Mouse (Mus musculus) thymus, postnatal 14 days (tissue): ENCODE data around the gene Tcap.
"Not testable (repeated sequence)": the region's sequence is repeated elsewhere in the genome, so short reads cannot be mapped to it uniquely, and the experiment has no call there.

Experiments
- DNase-seq: peaks from one replicate; pipeline ENCODE4 v3.0.0; 2021

The Tcap gene

DNA sequence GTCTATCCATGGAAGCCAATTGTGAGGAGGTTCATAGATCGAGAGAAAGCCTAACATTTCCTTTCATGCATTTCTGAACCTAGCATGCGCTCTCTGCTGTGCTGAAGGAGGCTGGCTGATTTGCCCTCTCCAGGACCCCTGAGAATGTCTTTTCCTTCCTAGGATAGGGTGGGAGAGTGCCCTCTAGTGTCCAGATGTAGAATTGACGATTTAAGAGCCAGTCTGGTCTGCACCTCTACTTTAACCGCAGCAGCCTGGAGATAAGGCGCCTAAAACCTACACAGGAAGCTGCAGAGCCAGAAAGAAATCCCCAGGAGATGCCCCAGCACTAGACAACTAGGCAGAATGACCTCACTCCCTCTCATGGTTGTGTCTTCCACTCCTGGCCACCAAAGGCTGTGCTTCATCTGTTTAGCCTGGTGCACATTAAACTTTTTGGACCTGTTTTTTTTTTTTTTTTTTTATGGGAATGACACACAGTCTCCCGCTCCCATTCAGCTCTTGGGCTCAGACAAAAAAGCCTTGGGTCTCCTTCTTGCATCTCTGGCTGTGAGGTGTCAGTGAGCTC, 27.8 kb upstream of the Tcap start:
- DNase-seq = peak; percentile 79

DNA sequence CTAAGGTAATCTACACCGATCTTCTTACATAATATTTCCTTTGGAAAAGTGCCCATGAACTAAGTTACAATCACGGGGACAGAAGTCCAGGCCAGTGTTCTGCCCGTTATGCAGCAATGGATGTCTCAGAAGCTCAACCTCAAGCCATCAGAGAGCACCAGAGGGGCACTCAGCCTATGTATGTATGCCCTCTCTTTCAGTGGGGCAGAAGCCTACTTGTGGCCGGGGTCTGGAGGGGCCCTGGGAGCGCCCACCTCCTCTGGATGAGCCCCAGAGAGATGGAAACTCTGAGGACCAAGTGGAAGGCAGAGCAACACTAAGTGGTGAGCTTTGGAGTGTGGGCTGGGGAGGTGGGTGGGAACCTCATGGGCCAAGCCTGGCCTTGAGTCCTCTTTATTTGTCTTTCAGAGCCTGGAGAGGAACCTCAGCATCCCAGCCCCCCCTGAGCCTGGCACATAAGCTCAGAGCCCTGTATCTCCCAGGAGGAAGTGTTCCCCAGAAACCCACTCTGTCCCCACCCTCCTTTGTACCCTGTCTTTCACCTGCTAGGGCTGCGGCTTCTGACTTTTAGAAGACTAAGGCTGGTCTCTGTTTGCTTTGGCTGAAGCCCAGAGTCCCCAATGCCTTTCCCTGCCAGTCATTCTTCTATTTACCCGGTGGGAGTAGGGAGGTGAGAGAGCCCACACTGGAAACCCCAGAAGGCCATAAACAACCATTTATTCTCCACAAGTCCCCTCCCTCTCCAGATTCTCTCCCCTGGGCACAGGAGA, 26.8 kb upstream of the Tcap start:
- no peak for DNase-seq

DNA sequence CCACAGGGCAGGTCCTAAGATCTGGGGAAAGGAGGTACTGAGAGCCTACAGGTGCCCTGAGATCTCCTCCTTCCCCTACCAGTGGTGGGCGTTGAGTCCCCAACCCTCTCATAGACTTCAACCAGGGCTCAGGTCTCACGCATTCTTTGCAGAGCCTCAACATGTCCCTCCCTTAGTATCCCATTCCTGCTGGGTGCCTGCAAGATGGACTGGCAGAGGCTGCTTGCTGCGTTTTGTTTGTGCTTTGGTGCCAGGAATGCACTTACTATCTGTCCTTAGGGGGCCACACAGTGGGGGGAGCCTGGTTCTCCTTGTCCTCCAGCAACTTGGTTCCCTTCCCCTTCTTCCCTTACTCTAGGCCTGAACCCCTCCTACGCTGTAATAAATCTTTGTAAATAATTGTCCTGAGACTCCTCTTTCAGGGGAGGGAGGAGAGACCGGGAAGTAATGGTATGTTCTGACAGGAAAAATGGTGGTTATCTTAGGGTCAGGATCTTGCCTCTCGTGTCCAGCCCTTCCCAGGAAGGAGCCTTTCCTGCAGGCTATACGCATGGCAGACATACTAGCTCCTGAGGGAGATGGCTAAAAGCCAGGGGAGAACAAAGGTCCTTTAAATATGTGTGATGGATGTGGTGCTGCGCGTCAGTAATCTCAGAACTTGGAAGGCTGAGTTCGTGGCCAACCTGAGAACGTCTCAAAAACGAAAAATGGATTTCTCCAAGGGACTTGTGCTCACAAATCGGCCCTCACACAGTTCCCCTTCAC, 26.0 kb upstream of the Tcap start:
- DNase-seq = no peak

DNA sequence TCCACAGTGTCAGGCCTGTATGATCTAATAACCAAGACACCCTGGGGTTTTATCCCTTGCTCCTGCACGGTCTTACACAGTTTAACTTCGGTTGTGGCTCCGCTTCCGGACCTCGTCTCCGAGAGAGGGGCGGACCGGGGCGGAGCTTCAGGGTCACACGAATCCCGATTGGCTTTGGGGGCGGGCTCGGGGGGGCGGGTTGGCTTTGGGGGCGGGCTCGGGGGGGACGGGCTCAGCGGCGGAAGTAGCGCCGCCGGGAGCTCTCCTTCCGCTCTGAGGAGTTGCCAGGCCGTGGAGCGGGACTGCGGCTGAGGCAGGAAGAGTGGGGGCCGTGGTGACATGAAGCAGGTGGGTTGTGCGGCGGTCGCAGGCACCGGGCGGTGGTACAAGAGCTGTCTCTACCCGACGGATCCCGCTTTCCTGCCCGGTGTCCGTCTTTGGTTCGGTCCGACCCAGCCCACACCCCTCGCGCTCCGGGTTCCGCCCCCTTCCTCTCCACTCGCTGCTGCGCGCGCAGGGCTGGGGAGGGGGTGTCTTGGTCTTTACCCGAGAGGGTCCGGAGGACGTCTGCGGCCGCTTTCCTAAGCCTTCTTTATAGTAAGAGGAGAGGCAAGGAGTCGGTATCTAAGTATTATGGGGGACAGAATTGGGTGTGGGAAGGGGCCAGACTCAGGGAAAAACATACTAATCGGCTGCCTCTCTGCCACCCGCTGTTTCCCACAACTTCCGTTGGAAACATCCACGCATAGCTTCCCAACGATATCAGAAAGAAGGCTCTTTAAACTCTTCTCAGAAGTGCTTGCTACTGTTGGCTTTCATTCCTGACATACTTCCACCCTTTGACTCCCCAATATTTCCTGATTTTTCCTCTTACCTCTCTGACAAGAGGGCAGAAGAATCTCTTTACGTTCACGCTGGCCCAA, 25.2 kb upstream of the Tcap start, which contains the start of gene Stard3:
Gene Stard3, plus strand, starts transcription at position 208 of the 923 bp plus-strand sequence.
- DNase-seq = peak; percentile 96

DNA sequence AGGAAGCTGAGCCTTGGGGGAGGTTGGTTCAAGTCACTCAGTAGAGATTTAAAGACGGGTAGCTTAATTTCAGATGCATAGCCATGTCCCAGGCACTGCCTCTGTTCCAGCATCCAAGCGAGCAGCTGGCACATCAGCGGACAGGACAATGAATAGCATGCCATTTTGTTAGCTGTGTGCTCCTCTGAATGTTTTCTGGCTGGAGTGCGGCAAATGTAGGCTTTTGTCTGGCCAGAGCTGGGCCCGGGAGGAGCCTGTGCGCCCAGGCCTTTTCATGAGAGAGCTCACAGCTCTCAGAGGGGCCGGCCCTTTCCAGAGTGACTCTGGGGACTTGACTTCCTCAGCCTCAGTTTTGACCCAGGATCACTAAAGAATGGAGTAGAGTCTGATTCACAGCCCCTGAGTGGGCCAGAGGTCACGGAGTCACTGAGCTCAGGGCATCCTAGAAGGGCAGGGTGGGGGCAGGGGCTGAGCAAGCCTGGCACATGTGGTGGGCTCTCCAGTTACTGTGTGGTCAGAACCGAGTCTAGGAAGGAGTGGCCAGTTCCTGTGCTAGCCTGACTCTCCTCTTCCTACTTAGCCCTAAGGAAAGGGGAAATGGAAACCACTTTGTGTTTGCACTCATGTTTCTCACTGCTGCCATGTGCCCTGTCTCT, 22.6 kb upstream of the Tcap start:
- DNase-seq = no peak

DNA sequence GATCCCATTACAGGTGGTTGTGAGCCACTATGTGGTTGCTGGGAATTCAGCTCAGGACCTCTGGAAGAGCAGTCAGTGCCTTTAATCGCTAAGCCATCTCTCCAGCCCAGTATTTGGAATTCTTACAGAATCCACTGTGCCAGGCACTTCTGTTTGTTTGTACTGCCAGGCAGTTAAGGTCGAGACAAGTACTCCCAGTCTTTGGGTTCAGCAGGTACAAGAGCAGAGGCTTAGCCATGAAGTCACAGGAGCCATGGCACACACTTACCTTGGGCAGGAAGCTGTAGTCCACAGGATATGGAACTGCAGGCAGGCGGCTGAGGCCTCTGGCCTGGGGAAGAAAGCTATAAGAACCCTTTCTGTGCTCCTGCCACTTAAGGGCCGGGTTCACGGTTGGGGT, 19.8 kb upstream of the Tcap start:
- no peak for DNase-seq

DNA sequence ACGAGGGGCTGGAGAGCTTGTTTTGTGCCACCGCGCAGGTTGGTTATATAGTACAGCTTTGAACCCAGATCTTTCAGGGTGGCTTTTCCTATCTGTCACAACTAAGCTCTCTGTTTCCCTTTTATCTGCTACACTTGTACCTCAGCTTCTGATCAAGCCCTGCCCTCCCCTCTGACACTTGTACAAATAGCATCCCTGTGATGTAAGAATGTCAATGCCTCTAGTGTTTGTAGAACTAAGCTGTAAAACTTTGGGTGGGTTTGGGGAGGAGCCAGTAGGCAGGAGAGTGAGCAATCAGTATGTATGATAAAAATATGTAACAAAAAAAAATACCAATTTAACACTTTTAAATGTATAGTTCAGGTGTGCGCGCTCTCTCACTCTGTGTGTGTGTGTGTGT, 19.2 kb upstream of the Tcap start:
- no peak for DNase-seq

DNA sequence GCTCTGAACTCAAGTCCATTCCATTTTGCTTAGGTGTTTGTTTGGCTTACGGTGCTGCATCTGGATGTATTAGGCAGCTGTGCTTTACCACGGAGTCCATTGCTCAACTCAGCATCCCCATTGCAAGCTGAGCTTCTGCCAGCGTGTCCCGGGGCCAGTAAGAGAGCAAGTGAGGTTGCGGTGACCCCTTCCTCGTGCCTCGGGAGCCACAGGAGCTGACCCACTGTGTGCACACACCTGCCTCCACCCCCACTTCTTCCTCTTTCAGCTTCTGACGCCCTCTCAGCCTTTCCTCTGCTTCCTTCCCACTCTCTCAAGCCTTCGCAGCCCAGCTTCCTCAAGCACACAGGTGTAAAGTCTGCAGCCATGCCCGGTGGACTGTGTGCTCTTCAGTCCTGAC, 17.3 kb upstream of the Tcap start:
- peak; percentile 48 for DNase-seq

DNA sequence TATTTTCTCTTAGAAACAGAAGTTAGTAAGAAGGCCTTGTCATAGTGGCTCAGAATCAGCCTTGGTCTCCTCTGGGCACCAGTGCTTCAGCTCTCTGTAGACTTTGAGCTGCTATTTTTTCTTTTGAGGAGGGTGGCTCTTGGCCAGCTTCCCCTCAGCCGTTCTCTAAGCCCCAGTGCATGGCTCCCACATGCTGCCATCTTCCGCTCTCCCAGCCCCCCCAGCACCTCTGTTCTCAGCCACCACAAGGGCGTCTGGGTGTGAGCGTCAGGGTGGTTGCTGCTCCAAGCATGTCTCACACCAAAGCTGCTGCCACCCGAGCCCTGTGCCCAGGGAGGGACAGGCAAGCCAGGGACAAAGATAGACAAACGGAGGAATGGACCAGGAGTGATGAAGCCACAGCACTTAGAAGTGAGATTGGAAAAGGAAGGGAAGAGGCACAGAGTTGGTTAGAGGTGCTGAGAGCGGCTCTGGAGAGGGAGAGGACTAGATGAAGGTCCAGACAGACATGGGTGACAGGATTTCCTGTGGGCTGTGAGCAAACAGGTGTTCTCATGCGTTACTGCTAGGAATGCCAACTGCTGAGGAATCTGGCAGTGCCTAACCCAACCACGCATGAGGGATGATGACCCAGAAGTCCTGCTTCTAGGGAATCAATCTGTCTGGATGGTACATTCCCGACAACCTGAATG, 16.3 kb upstream of the Tcap start:
- peak; percentile 76 for DNase-seq

DNA sequence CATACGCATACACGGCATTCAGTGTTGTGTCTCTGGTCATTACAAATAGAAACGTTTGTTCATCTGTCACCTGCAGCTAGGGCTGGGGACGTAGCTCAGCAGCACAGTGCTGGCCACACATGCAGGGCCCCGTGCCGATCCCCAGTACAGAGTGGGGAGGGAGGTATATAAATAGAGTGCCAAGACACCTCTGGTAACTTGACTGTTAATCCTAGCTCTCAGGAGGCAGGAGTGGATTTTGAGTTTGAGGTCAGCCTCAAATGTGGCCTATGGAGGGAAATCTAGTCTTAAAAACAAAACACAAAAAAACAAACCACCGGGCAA, 15.8 kb upstream of the Tcap start:
- no peak for DNase-seq

DNA sequence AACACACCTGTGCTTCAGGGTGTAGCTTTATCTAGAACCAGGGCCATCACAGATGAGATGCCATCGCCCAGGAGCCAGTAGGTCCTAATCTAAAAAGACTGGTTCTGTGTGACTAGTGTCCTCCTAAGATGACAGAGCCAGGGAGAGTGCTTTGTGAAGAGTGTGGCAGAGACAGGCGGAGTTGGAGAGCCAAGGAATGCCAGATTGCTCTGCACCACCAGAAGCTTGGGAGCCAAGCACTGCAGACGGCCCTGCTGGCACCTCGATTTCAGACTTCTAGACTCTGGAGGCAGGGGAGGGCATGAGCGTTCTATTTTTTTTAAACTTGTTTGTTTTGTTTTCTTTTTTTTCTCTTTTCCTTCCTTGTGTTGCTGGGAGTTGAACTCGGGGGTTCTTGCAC, 14.3 kb upstream of the Tcap start:
- DNase-seq = no peak

DNA sequence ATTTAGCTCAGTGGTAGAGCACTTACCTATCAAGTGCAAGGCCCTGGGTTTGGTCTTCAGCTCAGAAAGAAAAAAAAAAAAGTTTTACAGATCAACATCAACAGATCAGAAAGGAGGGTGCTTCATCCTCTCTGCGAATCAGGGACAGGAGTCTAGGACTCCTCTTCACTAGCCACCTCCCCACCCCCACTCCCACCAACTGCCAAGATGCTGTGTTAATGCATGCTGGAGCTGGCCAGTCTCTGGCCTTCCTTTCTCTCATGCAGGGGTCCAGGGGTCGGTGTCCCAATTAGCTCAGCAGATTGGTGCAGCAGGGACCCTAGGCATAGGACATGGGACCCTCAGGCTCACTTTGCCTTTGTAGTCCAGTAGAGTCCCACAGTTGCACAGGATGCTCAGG, 13.0 kb upstream of the Tcap start:
- no peak for DNase-seq

DNA sequence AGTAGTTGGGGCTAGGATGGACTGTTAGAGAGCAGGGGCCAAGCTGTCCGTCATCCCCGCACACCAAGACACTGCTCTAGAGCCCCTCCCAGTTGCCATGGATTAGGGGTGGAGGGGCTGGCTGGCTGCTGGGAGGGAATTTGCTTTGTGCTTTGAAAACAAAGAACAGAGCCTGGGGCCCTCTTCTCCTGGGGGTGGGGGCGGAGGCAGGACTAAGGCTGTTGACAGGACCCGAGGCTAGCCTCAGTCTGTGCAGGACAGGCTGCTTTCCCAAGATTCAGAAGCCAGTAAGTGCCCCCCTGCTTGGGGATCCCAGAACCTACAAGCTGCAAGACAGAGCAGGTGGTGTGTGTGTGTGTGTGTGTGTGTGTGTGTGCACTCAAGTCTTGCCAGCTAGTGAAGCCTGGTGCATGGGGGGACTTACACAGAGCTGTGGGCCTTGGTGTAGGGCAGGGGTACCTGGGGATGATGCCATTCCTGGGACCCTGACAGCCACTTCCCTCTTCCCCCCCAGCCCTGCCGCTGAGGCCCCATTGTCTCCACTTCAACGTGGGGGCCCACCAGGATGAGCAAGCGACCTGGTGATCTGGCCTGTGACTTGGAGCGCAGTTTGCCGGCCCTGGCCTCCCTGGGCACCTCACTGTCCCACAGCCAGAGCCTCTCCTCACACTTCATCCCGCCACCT, 11.9 kb upstream of the Tcap start:
- DNase-seq = no peak

DNA sequence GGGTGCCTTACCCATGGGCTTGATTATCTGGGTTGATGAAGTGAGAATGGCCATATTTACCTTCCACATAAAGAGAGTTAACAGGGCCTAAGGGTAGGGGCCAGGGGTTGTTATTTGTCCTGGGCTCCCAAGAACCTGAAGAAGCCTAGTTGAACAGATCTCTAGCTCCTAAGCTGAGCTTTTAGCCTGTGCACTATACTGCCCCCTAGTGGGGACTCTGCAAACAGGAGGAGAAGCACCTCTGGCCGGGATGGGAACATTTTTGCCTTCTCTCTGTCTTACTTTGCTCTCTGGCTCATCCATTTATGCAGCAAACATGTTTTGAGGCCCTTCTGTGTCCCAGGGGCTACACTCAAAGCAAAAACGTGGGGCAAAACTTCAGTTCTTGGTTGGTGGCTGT, 11.2 kb upstream of the Tcap start:
- peak; percentile 79 for DNase-seq

DNA sequence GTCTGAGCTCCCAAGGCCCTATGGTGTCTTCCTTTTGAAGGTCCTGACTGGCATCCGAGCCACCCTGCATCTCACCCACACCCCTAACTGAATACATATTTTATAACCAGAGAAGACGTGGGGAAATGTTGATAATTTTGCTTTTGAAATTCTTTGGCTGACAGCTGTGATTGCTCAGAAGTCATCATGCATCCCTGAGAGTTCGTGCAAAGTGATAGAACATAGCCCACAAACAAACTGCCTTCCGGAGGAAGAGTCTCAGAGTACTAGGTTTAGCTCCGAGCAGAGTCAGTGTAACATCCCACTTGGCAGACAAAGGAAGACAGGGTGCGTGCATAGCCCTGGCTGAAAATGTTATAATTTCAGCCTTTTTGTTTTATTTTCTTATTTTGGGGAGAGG, 10.4 kb upstream of the Tcap start:
- DNase-seq = no peak

DNA sequence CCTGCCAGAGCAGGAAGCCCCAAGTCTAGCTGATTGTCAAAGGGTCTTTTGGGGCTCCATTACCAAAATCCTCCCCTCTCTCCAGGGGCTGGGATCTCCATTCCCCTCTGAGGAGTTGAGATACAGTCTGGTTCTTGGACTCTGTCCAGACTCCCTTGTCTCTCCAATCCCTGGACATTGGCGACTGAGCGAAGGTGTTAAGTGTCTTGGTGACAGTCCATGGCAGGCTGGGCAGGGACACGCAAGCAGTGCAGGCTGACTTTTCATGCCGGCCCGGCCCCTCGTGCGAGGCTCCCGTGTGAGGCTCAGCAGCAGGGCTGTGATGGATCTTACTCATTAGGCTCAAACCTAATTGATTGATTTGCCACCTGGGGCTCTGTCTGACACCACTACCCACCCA, 9.3 kb upstream of the Tcap start:
- DNase-seq = no peak

DNA sequence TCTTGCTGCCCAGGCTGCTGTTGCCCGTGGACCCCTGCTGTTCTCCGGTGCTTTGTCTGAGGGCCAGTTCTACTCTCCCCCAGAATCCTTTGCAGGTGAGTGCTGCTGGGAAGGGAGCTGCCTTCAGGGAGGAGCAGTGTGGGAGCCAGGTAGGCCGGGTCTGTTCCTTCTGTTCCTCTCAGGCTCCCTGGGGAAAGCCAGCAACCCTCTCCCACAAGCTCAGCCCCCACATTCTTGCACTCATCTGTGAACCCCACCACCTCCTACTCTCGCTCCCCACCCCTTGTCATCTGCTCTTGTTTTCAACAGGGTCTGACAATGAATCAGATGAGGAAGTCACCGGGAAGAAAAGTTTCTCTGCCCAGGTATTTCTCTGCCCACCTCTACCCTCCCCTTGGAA, 6.9 kb upstream of the Tcap start:
- no peak for DNase-seq

DNA sequence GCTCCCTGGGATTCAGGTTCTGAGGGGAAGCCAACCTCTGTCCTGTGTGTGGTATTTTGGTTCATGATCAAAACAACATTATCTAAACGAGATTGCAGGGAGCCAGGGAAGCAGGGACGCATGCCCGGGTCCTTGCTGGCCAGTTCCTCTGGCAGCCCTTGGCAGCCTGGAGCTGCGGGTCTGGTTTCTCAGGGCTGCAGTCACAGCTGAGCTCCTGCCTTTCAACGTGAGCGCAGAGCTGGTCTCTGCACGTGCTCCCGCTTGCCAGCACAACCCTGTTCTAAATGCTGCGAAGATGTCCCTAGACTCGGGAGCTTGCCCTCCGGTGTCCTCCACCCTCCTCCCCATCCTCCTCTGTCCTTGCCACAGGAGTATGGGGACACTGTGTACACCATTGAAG, 5.8 kb upstream of the Tcap start:
- no peak for DNase-seq

DNA sequence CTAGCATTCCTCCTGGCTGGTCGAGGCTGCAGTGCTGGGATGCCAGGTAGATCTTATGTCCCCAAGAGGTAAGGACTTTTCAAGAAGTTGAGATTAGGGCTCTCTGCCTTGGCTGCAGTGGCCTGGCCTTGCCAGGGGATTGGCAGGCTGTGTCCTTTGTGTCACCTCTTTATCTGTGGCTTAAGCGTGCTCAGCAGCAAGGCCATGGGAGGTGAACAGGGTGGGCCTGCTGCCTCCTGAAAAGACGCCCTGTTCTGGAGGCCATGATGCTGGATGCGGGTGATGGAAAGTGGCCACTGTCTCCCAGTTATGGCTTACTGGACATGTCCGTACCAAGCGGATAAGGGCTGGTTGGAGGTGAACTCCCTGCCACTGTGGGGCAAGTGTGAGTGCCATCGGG, 4.2 kb upstream of the Tcap start:
- DNase-seq = no peak

DNA sequence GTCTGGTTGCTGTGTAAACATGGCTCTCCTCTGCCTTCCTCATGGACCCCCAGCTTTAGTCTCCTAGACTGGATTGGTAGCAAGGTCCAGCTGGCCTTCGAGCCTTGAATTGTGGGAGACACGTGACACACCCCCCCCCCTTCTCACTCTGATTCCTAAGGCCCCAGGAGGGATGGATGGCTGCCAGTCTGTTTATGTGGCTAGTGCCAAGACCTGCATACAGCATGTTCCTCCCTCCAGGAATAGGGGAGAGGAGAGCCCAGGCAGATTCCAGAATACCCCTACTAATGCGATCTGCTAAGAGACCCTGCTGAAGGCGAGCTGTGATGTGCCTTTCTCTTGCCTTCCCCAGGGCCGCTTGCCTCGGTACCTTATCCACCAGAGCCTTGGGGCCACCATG, 3.5 kb upstream of the Tcap start:
- DNase-seq = no peak

DNA sequence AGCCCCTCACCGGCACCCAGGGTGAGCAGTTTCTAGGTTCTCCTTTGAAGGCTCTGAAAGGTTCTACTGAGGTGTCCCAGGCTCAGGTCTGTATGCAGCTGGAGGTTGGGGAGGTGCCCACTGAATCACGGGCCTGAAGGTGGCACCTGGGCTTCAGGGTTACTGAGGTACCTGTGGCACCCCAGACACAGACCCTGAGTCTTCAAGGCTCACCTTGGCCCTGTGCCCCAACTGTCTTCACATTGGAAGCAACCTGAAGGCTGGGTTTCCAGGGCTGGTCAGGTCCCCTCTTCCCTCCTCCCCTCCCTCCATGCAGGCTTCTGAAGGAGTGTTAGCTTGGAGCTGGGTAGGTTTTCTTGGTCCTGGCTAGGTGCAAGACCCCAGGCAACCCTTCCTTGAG, 2.0 kb upstream of the Tcap start:
- no peak for DNase-seq

DNA sequence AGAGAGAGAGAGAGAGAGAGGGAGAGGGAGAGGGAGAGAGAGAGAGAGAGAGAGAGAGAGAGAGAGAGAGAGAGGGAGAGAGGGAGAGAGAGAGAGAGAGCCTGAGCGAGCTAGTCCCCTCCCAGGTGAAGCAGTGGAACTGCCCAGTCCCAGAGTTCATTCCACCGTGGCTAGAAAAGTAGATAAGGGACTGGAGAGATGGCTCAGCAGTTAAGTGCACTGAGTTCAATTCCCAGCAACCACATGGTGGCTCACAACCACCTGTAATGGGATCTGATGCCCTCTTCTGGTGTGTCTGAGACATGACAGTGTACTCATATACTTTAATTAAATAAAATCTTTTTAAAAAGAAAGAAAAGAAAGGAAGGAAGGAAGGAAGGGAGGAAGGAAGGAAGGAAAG, 1.2 kb upstream of the Tcap start:
- not testable (repeated sequence) for DNase-seq
